Mouse (Mus musculus): ENCODE measurements at regions not wholly inside any gene's neighbourhood (a gene's known extent, or its start where the extent isn't known, plus 50 kb on each side); places are given as distances from the start of the nearest gene placed in this dataset.

- TF ChIP-seq EP300 (IDR thresholded peaks at IDR 0.05; ENCODE audit: insufficient read depth, low read depth, low read length) (no peak), POLR2A (IDR thresholded peaks at IDR 0.05; ENCODE audit: insufficient read depth, low read depth, low read length) (no peak), CTCF (IDR thresholded peaks at IDR 0.05) (peak; percentile 33)
Measured at GRCm38 (mm10) chr7:51458757-51459156, 52.1 kb upstream of the Ano5 start.
